Mouse (Mus musculus) intestine, embryonic 15.5 days (tissue): Measurements from ENCODE around the gene Prkab2. TPM values are rescaled to one million over a fixed set of nuclear protein-coding genes. Genes with fewer than 3 reads are reported as not detected.

Experiments
- ATAC-seq: fragments of 200-750 bp; cut with Nextera tagmentation; 2 replicates; pipeline ENCODE4 v1.8.0; 2017; ENCODE audit warnings: moderate TSS enrichment, moderate library complexity
- H3K27ac ChIP-seq: fragments of 300-500 bp; sonication (generic); 2 replicates; pipeline ENCODE4 v1.5.1; 2015; ENCODE audit warnings: mild to moderate bottlenecking, inconsistent platforms
- H3K27me3 ChIP-seq: fragments of 300-500 bp; sonication (generic); replicated peaks from 2 replicates; pipeline ENCODE4 v1.6.1; 2015; ENCODE audit warnings: inconsistent platforms
- H3K36me3 ChIP-seq: fragments of 300-500 bp; sonication (generic); 2 replicates; pipeline ENCODE4 v1.6.1; 2015; ENCODE audit warnings: inconsistent platforms
- H3K4me1 ChIP-seq: fragments of 300-500 bp; sonication (generic); replicated peaks from 2 replicates; pipeline ENCODE4 v1.6.1; 2015; ENCODE audit warnings: inconsistent platforms
- H3K4me2 ChIP-seq: fragments of 300-500 bp; sonication (generic); replicated peaks from 2 replicates; pipeline ENCODE4 v1.6.1; 2015; ENCODE audit warnings: mild to moderate bottlenecking, inconsistent platforms
- H3K4me3 ChIP-seq: fragments of 300-500 bp; sonication (generic); replicated peaks from 2 replicates; pipeline ENCODE4 v1.5.1; 2015; ENCODE audit warnings: inconsistent platforms
- H3K9ac ChIP-seq: fragments of 300-500 bp; sonication (generic); 2 replicates; pipeline ENCODE4 v1.6.1; 2015; ENCODE audit warnings: inconsistent platforms
- H3K9me3 ChIP-seq: fragments of 300-500 bp; sonication (generic); 2 replicates; pipeline ENCODE4 v1.6.1; 2016; ENCODE audit warnings: inconsistent platforms
- WGBS: fragments of 180-500 bp; shearing (Covaris S2); methylation state at CpG from one replicate; pipeline ENCODE4 v1.1.7; 2015; 5-methylcytosine and 5-hydroxymethylcytosine counted together
- polyA plus RNA-seq: library from polyadenylated mRNA; unstranded; fragments of >200 nt; fragmentation: Nextera tagmentation; extraction: Ambion mirVana; gene quantifications from 2 replicates; pipeline ENCODE4 v1.2.1, GENCODE M21; 2015

The Prkab2 gene
- 6.7 and 6.8 TPM in 2 replicates for polyA plus RNA-seq

GRCm38 (mm10) chr3:97657655-97658411 is at the start of gene Prkab2:
Prkab2 (plus strand) TSS chr3:97658193.
- peak within 1 kb of the TSS; percentile 95 for H3K4me3 ChIP-seq
- H3K9ac ChIP-seq = peak within 1 kb of the TSS; percentile 65
- ATAC-seq = peak; percentile 96
- peak within 1 kb of the TSS; percentile 85 for H3K4me2 ChIP-seq
- peaks cover 16% of the 10 kb centered on the region; the same call in 1 of the 2 replicates for H3K4me1 ChIP-seq
- H3K9me3 ChIP-seq = no peaks in the 10 kb centered on the region
- no peaks in the 10 kb centered on the region for H3K27me3 ChIP-seq
- WGBS = 2% methylated on average over 51 of the region's 51 CpGs
- peaks cover 3% of the 10 kb centered on the region; the same call in 1 of the 2 replicates for H3K36me3 ChIP-seq
- peak within 1 kb of the TSS; percentile 63 for H3K27ac ChIP-seq

GRCm38 (mm10) chr3:97609201-97609844 is 48.7 kb upstream of the Prkab2 start:
- no peaks in the 10 kb centered on the region for H3K27me3 ChIP-seq
- H3K36me3 ChIP-seq = peaks cover 2% of the 10 kb centered on the region; the same call in 1 of the 2 replicates
- H3K9me3 ChIP-seq = no peaks in the 10 kb centered on the region
- H3K27ac ChIP-seq = peak overlapping the region; percentile 95
- peak overlapping the region; percentile 82 for H3K4me3 ChIP-seq
- H3K9ac ChIP-seq = peak overlapping the region; percentile 91
- H3K4me2 ChIP-seq = peak overlapping the region; percentile 75
- peak; percentile 55 for ATAC-seq
- 3% methylated on average over 20 of the region's 20 CpGs for WGBS
- H3K4me1 ChIP-seq = peaks cover 3% of the 10 kb centered on the region; the same call in 1 of the 2 replicates

- ATAC-seq = peak; percentile 93
- Histone ChIP-seq H3K4me3 (peak within 1 kb of the TSS; percentile 82), H3K27ac (peak within 1 kb of the TSS; percentile 95), H3K4me2 (peak within 1 kb of the TSS; percentile 75), H3K36me3 (peaks cover under 1% of the 10 kb centered on the region; the same call in 1 of the 2 replicates), H3K27me3 (no peaks in the 10 kb centered on the region), H3K9ac (peak within 1 kb of the TSS; percentile 91), H3K9me3 (no peaks in the 10 kb centered on the region), H3K4me1 (peaks cover 3% of the 10 kb centered on the region; the same call in 1 of the 2 replicates)
- WGBS = under 1% methylated on average over 56 of the region's 56 CpGs
These were observed 48.1 kb upstream of the Prkab2 start, which contains the start of gene Chd1l for GRCm38 (mm10) chr3:97609845-97610410. Chd1l (minus strand) TSS chr3:97610203.

- 71% methylated on average over 6 of the region's 6 CpGs for WGBS
- no peak overlapping the region for H3K4me3 ChIP-seq
- ATAC-seq = no peak
- no peaks in the 10 kb centered on the region for H3K36me3 ChIP-seq
- peaks cover 3% of the 10 kb centered on the region; the same call in 1 of the 2 replicates for H3K4me1 ChIP-seq
- H3K27me3 ChIP-seq = no peaks in the 10 kb centered on the region
- no peak overlapping the region for H3K9ac ChIP-seq
- no peak overlapping the region for H3K27ac ChIP-seq
- no peaks in the 10 kb centered on the region for H3K9me3 ChIP-seq
- no peak overlapping the region for H3K4me2 ChIP-seq
These were observed 47.0 kb upstream of the Prkab2 start for GRCm38 (mm10) chr3:97611021-97611420.

GRCm38 (mm10) chr3:97615154-97615553 is 42.8 kb upstream of the Prkab2 start:
- H3K27ac ChIP-seq = 0 out of 2 replicates have a peak overlapping the region, but pooled peaks have one; percentile 58
- no peak overlapping the region for H3K4me3 ChIP-seq
- no peaks in the 10 kb centered on the region for H3K4me1 ChIP-seq
- no peaks in the 10 kb centered on the region for H3K27me3 ChIP-seq
- no peak overlapping the region for H3K4me2 ChIP-seq
- no peaks in the 10 kb centered on the region for H3K9me3 ChIP-seq
- no peaks in the 10 kb centered on the region for H3K36me3 ChIP-seq
- H3K9ac ChIP-seq = no peak overlapping the region
- ATAC-seq = peak; percentile 88
- WGBS = 15% methylated on average over 1 of the region's 1 CpGs

- Histone ChIP-seq H3K9me3 (no peaks in the 10 kb centered on the region), H3K27me3 (no peaks in the 10 kb centered on the region), H3K4me1 (no peaks in the 10 kb centered on the region), H3K4me3 (no peak overlapping the region), H3K36me3 (no peaks in the 10 kb centered on the region), H3K4me2 (no peak overlapping the region), H3K27ac (no peak overlapping the region), H3K9ac (no peak overlapping the region)
- WGBS = 82% methylated on average over 4 of the region's 4 CpGs
- no peak for ATAC-seq
These were observed 42.1 kb upstream of the Prkab2 start for GRCm38 (mm10) chr3:97615933-97616332.

- no peaks in the 10 kb centered on the region for H3K27me3 ChIP-seq
- H3K4me3 ChIP-seq = no peak overlapping the region
- no peaks in the 10 kb centered on the region for H3K4me1 ChIP-seq
- H3K27ac ChIP-seq = 0 out of 2 replicates have a peak overlapping the region, but pooled peaks have one; percentile 13
- no peaks in the 10 kb centered on the region for H3K9me3 ChIP-seq
- no peaks in the 10 kb centered on the region for H3K36me3 ChIP-seq
- no peak for ATAC-seq
- H3K9ac ChIP-seq = no peak overlapping the region
- WGBS = 92% methylated on average over 19 of the region's 19 CpGs
- H3K4me2 ChIP-seq = no peak overlapping the region
These were observed 40.7 kb upstream of the Prkab2 start for GRCm38 (mm10) chr3:97617091-97617825.

GRCm38 (mm10) chr3:97617899-97618298 is 40.1 kb upstream of the Prkab2 start:
- Histone ChIP-seq H3K27ac (0 out of 2 replicates have a peak overlapping the region, but pooled peaks have one; percentile 13), H3K9me3 (no peaks in the 10 kb centered on the region), H3K9ac (no peak overlapping the region), H3K27me3 (no peaks in the 10 kb centered on the region), H3K4me3 (no peak overlapping the region), H3K36me3 (no peaks in the 10 kb centered on the region), H3K4me2 (no peak overlapping the region), H3K4me1 (no peaks in the 10 kb centered on the region)
- WGBS = 62% methylated on average over 8 of the region's 8 CpGs
- ATAC-seq = peak; percentile 60

GRCm38 (mm10) chr3:97620657-97621056 is 37.3 kb upstream of the Prkab2 start:
- Histone ChIP-seq H3K36me3 (no peaks in the 10 kb centered on the region), H3K4me1 (no peaks in the 10 kb centered on the region), H3K27ac (no peak overlapping the region), H3K27me3 (no peaks in the 10 kb centered on the region), H3K4me3 (no peak overlapping the region), H3K9me3 (no peaks in the 10 kb centered on the region), H3K4me2 (no peak overlapping the region), H3K9ac (no peak overlapping the region)
- WGBS = 73% methylated on average over 4 of the region's 4 CpGs
- ATAC-seq = peak; percentile 79

- Histone ChIP-seq H3K9ac (no peak overlapping the region), H3K9me3 (no peaks in the 10 kb centered on the region), H3K36me3 (no peaks in the 10 kb centered on the region), H3K27ac (no peak overlapping the region), H3K4me2 (no peak overlapping the region), H3K4me3 (no peak overlapping the region), H3K4me1 (peaks cover 5% of the 10 kb centered on the region), H3K27me3 (no peaks in the 10 kb centered on the region)
- ATAC-seq = no peak
- 44% methylated on average over 2 of the region's 2 CpGs for WGBS
These were observed 33.4 kb upstream of the Prkab2 start for GRCm38 (mm10) chr3:97624611-97625010.

GRCm38 (mm10) chr3:97627893-97628292 is 30.1 kb upstream of the Prkab2 start:
- Histone ChIP-seq H3K36me3 (no peaks in the 10 kb centered on the region), H3K9ac (no peak overlapping the region), H3K9me3 (no peaks in the 10 kb centered on the region), H3K4me2 (peak overlapping the region; percentile 61), H3K4me1 (peaks cover 5% of the 10 kb centered on the region), H3K4me3 (peak overlapping the region; percentile 40; the same call in 1 of the 2 replicates), H3K27ac (peak overlapping the region; percentile 28; the same call in 1 of the 2 replicates), H3K27me3 (no peaks in the 10 kb centered on the region)
- 64% methylated on average over 7 of the region's 7 CpGs for WGBS
- ATAC-seq = peak; percentile 45; the same call in 1 of the 2 replicates
